Mouse (Mus musculus): ENCODE data around the gene Chrm4. TPM values are rescaled to one million over a fixed set of nuclear protein-coding genes. Genes with fewer than 3 reads are reported as not detected.

Gene Chrm4
- polyA plus RNA-seq, 1 experiment from 2014 or later, result not detected

DNA sequence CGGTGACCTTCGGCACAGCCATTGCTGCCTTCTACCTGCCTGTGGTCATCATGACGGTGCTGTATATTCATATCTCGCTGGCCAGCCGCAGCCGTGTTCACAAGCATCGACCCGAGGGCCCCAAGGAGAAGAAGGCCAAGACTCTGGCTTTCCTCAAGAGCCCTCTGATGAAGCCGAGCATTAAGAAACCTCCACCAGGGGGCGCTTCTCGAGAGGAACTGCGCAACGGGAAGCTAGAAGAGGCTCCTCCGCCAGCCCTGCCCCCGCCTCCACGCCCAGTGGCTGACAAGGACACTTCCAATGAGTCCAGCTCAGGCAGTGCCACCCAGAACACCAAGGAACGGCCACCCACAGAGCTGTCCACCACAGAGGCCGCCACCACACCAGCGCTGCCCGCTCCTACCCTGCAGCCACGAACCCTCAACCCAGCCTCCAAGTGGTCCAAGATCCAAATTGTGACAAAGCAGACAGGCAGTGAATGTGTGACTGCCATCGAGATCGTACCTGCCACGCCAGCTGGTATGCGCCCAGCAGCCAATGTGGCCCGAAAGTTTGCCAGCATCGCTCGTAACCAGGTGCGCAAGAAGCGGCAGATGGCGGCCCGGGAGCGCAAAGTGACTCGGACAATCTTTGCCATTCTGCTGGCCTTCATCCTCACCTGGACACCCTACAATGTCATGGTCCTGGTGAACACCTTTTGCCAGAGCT lies 931 bp downstream of the Chrm4 start:
- Histone ChIP-seq H3K27me3 (ENCODE audit: control insufficient read depth, insufficient read depth, low read length) (peaks cover 8% of the 10 kb centered on the region), H3K4me2 (replicated peaks; ENCODE audit: low read depth, low read length) (no peak overlapping the region; the same call in 1 of the 2 replicates)
- no peak for ATAC-seq (ENCODE audit: low FRiP score, low TSS enrichment)

DNA sequence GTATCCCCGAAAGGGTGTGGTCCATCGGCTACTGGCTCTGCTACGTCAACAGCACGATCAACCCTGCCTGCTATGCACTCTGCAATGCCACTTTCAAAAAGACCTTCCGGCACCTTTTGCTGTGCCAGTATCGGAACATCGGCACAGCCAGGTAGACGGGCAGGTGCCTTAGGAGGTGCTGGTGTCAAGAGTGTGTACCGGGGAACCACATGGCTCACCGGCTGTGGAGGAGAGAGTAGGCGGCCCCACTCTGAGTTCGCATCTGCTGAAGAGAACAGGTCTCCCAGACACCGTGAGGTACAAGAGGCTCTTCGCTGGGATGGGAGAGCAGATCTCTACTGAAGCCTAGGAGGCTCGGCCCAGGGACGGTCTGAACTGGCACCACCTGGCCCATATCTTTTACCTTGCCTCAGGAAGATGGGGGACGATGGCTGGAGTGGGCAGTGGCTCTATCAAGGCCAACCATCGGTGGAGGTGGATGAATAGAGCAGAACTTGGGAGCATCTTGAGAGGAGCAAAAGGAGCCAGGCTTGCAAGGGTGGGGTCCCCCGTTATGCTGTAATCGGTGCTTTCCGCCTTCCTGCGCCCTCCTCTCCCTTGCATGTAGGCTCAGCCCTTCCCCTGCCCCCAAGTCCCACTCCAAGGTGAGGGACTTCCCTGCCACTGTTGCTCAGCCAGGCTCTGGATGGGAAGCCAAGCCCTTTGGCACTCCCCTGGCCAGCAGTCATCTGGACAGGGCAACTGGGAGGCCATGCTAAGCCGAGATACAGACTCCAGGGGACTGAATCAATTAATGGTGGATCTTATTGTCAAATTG lies 1.7 kb downstream of the Chrm4 start:
- no peak overlapping the region for H3K27ac ChIP-seq (ENCODE audit: low read depth, low read length)
- H3K4me2 ChIP-seq (replicated peaks; ENCODE audit: low read depth, low read length), result no peak overlapping the region
- no peak overlapping the region for H3K4me3 ChIP-seq (ENCODE audit: low read length)
- ATAC-seq (ENCODE audit: low FRiP score, low TSS enrichment), result no peak
- H3K4me1 ChIP-seq (ENCODE audit: control insufficient read depth, insufficient read depth, low read length), result peaks cover 26% of the 10 kb centered on the region
- H3K36me3 ChIP-seq (ENCODE audit: control insufficient read depth, insufficient read depth, low read length), result peaks cover 11% of the 10 kb centered on the region
- peaks cover under 1% of the 10 kb centered on the region for H3K27me3 ChIP-seq (ENCODE audit: control insufficient read depth, insufficient read depth, low read length)
- no peaks in the 10 kb centered on the region for H3K9me3 ChIP-seq (ENCODE audit: control insufficient read depth, low read length)
- 73% methylated on average over 23 of the region's 23 CpGs for WGBS
- H3K9ac ChIP-seq (ENCODE audit: low read depth, low read length), result no peak overlapping the region

More for the DNA sequence above, 931 bp downstream of the Chrm4 start:
- peaks cover 7% of the 10 kb centered on the region; the same call in 1 of the 2 replicates for H3K36me3 ChIP-seq (ENCODE audit: control insufficient read depth, insufficient read depth, low read length)
- H3K9me3 ChIP-seq (ENCODE audit: control insufficient read depth, low read length), result no peaks in the 10 kb centered on the region
- H3K27ac ChIP-seq (ENCODE audit: low read depth, low read length), result no peak overlapping the region
- WGBS, result 44% methylated on average over 34 of the region's 34 CpGs
- H3K4me1 ChIP-seq (ENCODE audit: control insufficient read depth, insufficient read depth, low read length), result peaks cover 21% of the 10 kb centered on the region
- no peak overlapping the region for H3K9ac ChIP-seq (ENCODE audit: low read depth, low read length)
- H3K4me3 ChIP-seq (ENCODE audit: low read length), result peak overlapping the region; percentile 9; the same call in 1 of the 2 replicates

DNA sequence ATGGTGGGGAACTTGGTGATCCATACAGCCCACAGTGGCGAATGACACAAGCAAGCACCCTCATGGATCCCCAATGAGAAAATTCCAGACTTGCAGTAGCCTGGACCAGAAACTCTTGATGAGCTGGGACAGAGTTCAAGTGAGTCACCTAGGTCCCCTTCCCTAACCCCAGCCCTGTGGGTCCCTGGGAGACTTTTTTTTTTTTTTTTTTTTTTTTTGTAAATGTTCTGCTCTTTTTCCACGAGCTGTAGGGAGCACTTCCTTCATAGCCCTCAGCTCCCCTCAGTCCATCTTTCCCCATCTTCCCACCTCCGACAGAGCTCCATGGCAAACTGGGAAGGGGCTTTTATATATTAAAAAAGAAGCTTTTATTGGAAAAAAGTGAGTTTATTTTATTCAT lies 2.4 kb downstream of the Chrm4 start:
- Histone ChIP-seq H3K27ac (ENCODE audit: low read depth, low read length) (no peak overlapping the region), H3K36me3 (ENCODE audit: control insufficient read depth, insufficient read depth, low read length) (peaks cover 15% of the 10 kb centered on the region), H3K4me3 (ENCODE audit: low read length) (peak overlapping the region; percentile 88), H3K9me3 (ENCODE audit: control insufficient read depth, low read length) (no peaks in the 10 kb centered on the region), H3K4me2 (replicated peaks; ENCODE audit: low read depth, low read length) (peak overlapping the region; percentile 81), H3K27me3 (ENCODE audit: control insufficient read depth, insufficient read depth, low read length) (no peaks in the 10 kb centered on the region), H3K9ac (ENCODE audit: low read depth, low read length) (peak overlapping the region; percentile 97; the same call in 1 of the 2 replicates), H3K4me1 (ENCODE audit: control insufficient read depth, insufficient read depth, low read length) (peaks cover 29% of the 10 kb centered on the region)
- no peak for ATAC-seq (ENCODE audit: low FRiP score, low TSS enrichment)
- WGBS, result 55% methylated on average over 3 of the region's 3 CpGs

DNA sequence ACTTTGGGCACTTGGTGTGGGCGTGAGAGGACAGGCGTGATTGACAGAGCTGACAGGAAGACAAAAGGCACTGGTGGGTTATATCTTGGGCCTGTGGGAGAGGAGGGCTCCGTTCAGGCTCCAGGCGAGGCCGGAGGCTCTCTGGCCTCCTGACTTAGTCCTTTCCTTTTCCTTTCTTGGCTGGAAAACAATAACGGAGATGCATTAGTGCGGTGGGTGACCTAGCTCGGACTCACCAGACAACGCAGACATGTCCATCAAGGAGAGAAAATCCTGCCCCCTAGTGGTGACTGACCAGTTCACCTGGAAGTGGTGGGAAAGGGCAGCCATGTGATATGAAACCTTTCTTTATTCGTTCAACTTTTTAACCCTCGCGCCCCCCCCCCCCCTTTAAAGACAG lies 2.9 kb downstream of the Chrm4 start:
- peak overlapping the region; percentile 81 for H3K4me2 ChIP-seq (replicated peaks; ENCODE audit: low read depth, low read length)
- peaks cover 18% of the 10 kb centered on the region for H3K36me3 ChIP-seq (ENCODE audit: control insufficient read depth, insufficient read depth, low read length)
- H3K9ac ChIP-seq (ENCODE audit: low read depth, low read length), result peak overlapping the region; percentile 97; the same call in 1 of the 2 replicates
- peak overlapping the region; percentile 97; the same call in 1 of the 2 replicates for H3K27ac ChIP-seq (ENCODE audit: low read depth, low read length)
- H3K27me3 ChIP-seq (ENCODE audit: control insufficient read depth, insufficient read depth, low read length), result no peaks in the 10 kb centered on the region
- ATAC-seq (ENCODE audit: low FRiP score, low TSS enrichment), result no peak
- H3K4me1 ChIP-seq (ENCODE audit: control insufficient read depth, insufficient read depth, low read length), result peaks cover 29% of the 10 kb centered on the region
- peak overlapping the region; percentile 88 for H3K4me3 ChIP-seq (ENCODE audit: low read length)
- no peaks in the 10 kb centered on the region for H3K9me3 ChIP-seq (ENCODE audit: control insufficient read depth, low read length)
- WGBS, result 4% methylated on average over 11 of the region's 12 CpGs

DNA sequence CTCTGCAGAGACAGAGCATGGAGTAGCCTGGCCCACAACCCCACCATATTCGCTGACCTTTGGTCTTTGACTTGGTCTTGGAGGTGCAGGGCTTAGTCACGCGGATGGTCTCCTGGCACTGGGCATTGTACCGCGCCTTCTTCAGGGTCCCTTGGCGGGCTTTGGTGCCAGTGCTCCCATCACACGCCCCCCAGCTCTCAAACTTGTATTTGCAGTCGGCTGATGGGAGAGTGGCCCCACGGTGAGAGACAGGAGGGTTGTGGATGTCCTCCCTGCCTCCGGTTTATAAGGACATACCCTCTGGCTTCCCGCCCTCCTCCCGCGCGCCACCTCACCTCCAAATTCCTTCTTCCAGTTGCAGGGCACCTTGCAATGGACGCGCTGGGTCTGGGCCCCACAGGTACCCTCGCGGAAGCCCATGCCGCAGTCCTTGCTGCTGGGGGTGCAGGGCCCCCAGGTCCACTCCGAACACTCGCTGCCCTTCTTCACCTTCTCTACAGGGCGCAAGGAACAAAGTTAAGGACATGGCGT lies 3.8 kb downstream of the Chrm4 start:
- peaks cover 29% of the 10 kb centered on the region for H3K4me1 ChIP-seq (ENCODE audit: control insufficient read depth, insufficient read depth, low read length)

DNA sequence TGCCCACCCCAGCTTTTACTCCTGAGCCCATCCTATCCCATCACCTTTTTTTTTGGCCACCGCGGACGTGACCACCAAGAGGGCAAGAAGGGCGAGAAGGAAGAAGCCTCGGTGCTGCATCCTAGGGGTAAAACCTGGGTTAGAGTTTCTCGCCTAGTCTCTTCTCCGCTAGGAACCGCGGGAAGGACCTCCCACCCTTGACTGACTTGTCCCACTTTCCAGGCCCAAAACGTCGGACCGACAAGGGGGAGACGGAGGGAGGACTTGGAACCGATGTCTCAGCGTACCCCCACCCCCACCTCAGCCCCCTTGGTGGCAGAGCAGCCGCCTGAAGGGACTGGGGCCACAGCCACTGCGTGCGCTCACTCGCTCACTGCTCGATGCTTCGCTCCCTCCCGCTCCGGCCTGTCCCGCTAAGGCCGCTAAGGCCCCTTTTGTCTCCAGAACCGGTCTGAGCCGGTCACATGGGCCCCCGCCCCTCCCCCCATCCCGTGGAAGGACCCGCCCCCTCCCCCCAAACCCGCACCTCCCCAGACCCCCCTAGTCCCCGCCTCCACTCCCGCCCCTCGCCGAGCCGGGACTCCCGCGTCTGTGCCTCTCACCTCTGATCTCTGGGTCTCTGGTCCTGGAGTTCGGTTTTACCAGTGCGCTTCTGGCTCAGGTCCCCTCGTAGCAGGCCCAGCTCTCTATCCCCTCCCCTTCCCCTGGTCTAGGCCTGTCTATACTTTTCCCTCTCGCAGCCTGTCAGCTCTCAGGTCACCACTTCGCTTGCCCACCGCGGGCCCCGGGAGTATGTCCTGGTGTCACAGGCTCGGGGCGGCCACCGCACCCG lies 4.5 kb downstream of the Chrm4 start:
- peak overlapping the region; percentile 97 for H3K9ac ChIP-seq (ENCODE audit: low read depth, low read length)
- H3K4me3 ChIP-seq (ENCODE audit: low read length), result peak overlapping the region; percentile 88
- peaks cover 30% of the 10 kb centered on the region for H3K36me3 ChIP-seq (ENCODE audit: control insufficient read depth, insufficient read depth, low read length)
- H3K9me3 ChIP-seq (ENCODE audit: control insufficient read depth, low read length), result no peaks in the 10 kb centered on the region
- 1% methylated on average over 46 of the region's 50 CpGs for WGBS
- peak; percentile 75 for ATAC-seq (ENCODE audit: low FRiP score, low TSS enrichment)
- H3K4me2 ChIP-seq (replicated peaks; ENCODE audit: low read depth, low read length), result peak overlapping the region; percentile 81
- H3K27me3 ChIP-seq (ENCODE audit: control insufficient read depth, insufficient read depth, low read length), result no peaks in the 10 kb centered on the region
- peak overlapping the region; percentile 97 for H3K27ac ChIP-seq (ENCODE audit: low read depth, low read length)
- peaks cover 29% of the 10 kb centered on the region for H3K4me1 ChIP-seq (ENCODE audit: control insufficient read depth, insufficient read depth, low read length)

More for the DNA sequence above, 3.8 kb downstream of the Chrm4 start:
- Histone ChIP-seq H3K27me3 (ENCODE audit: control insufficient read depth, insufficient read depth, low read length) (no peaks in the 10 kb centered on the region), H3K4me3 (ENCODE audit: low read length) (peak overlapping the region; percentile 88), H3K9ac (ENCODE audit: low read depth, low read length) (peak overlapping the region; percentile 97), H3K36me3 (ENCODE audit: control insufficient read depth, insufficient read depth, low read length) (peaks cover 26% of the 10 kb centered on the region), H3K9me3 (ENCODE audit: control insufficient read depth, low read length) (no peaks in the 10 kb centered on the region), H3K27ac (ENCODE audit: low read depth, low read length) (peak overlapping the region; percentile 97), H3K4me2 (replicated peaks; ENCODE audit: low read depth, low read length) (peak overlapping the region; percentile 81)
- ATAC-seq (ENCODE audit: low FRiP score, low TSS enrichment), result no peak
- WGBS, result 2% methylated on average over 23 of the region's 23 CpGs

DNA sequence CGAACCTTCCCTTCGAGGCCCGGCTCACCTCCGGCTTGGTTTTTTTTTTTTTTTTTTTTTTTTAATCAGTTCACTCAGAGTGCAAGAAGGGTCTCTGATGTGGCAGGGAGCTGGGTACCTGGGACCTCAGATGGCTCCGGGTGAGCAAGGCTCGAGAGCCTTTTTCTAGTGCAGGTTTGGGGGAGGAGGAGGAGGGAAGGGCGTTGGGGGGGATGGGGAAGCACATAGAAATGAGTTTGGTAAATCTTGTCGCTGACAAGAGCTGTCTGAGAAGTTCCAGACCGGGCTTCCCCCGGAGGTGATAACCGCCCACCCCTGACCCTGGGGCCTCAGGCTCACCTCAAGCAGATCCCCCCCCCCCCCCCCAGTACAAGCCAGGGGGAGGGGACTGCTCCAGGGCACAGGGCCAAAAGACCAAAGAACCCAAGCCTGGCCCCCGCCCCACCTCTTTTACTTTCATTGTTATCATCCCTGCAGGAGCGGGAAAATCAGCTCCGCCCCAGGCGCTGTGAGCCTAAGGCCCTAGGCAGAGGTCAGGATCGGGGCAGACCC lies 5.2 kb downstream of the Chrm4 start, which contains the start of gene Mdk:
Gene Mdk (minus strand): TSS at position 138 of the 552 bp plus-strand sequence.
- H3K4me3 ChIP-seq (ENCODE audit: low read length), result peak within 1 kb of the TSS; percentile 88
- H3K27me3 ChIP-seq (ENCODE audit: control insufficient read depth, insufficient read depth, low read length), result no peaks in the 10 kb centered on the region
- 2% methylated on average over 16 of the region's 16 CpGs for WGBS
- peak within 1 kb of the TSS; percentile 81 for H3K4me2 ChIP-seq (replicated peaks; ENCODE audit: low read depth, low read length)
- H3K9me3 ChIP-seq (ENCODE audit: control insufficient read depth, low read length), result no peaks in the 10 kb centered on the region
- H3K27ac ChIP-seq (ENCODE audit: low read depth, low read length), result peak within 1 kb of the TSS; percentile 97
- ATAC-seq (ENCODE audit: low FRiP score, low TSS enrichment), result peak; percentile 4; the same call in 1 of the 2 replicates
- H3K36me3 ChIP-seq (ENCODE audit: control insufficient read depth, insufficient read depth, low read length), result peaks cover 37% of the 10 kb centered on the region
- H3K9ac ChIP-seq (ENCODE audit: low read depth, low read length), result peak within 1 kb of the TSS; percentile 97
- peaks cover 29% of the 10 kb centered on the region for H3K4me1 ChIP-seq (ENCODE audit: control insufficient read depth, insufficient read depth, low read length)

DNA sequence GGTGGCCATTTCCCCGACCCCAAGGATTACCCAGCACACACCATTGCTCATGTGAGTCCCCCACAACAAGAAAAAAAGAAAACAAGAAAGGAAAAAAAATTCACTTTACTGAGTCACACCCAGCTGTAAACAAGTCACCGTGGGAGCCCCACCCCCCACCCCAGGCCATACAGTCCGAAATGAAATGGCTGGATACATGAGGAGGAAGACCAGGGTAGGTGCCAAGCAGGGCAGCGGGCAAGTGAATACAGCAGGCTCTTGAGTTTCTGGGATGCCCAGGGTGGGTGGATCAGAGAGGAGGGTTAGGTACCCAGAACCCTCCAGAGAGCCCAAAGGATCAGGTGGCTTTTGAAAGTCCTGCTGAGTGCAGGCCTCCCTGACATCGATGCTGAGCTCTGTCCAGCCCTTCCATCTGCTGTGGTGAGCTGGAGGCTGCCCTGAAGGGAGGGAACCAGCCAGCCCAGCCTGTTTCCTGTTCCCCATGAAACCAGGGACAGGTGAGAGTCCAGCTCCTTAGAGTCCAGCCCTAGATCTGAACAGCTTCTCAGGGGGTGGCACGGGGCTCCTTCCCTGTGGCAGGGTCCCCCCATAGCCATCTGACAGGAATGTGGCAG lies 5.8 kb downstream of the Chrm4 start:
- 11% methylated on average over 6 of the region's 6 CpGs for WGBS
- no peak overlapping the region; the same call in 1 of the 2 replicates for H3K4me2 ChIP-seq (replicated peaks; ENCODE audit: low read depth, low read length)
- H3K9me3 ChIP-seq (ENCODE audit: control insufficient read depth, low read length), result no peaks in the 10 kb centered on the region
- H3K9ac ChIP-seq (ENCODE audit: low read depth, low read length), result peak overlapping the region; percentile 97; the same call in 1 of the 2 replicates
- peaks cover 29% of the 10 kb centered on the region for H3K4me1 ChIP-seq (ENCODE audit: control insufficient read depth, insufficient read depth, low read length)
- no peak overlapping the region for H3K4me3 ChIP-seq (ENCODE audit: low read length)
- H3K36me3 ChIP-seq (ENCODE audit: control insufficient read depth, insufficient read depth, low read length), result peaks cover 44% of the 10 kb centered on the region
- peak overlapping the region; percentile 97 for H3K27ac ChIP-seq (ENCODE audit: low read depth, low read length)
- no peaks in the 10 kb centered on the region for H3K27me3 ChIP-seq (ENCODE audit: control insufficient read depth, insufficient read depth, low read length)
- ATAC-seq (ENCODE audit: low FRiP score, low TSS enrichment), result no peak
